In the genomic region with DNA sequence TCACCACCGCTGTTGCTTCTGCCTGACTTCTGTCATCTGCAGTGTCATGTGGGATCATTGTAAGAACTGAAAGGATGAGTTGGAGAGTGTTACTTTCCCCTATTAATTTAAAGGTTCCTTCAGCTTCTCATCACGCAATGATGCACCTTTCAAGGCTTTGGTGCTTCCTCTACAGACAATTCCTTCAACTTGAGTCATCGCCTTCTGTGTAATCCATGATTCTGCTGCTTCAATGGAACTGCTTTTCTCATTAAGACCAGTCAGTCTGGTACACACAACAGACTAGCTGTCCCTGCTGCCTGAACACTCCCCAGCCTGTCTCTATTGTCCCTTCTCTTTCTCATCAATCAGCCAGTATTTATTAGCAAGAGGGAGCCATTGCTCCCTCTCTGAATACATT, we compare ENCODE assay signal across 18 mouse cellular contexts.
"Had no signal": no experiment of that assay in that cellular context is flagged by ENCODE, and none has a peak within 500 bp of the region (broad histone marks: within the 10 kb centered on the region; RNA-seq: fewer than 3 reads in every experiment).

No protein-coding gene starts in this region.

- H3K9ac ChIP-seq: limb, embryonic 13.5 days; liver, embryonic 12.5 days; liver, embryonic 15.5 days; lung, embryonic 15.5 days; midbrain, embryonic 13.5 days had no signal

- H3K27me3 ChIP-seq: limb, embryonic 13.5 days; liver, embryonic 12.5 days; liver, embryonic 15.5 days; lung, embryonic 15.5 days; megakaryocyte, embryonic 14.5 days; midbrain, embryonic 13.5 days had no signal

- H3K9me3 ChIP-seq: limb, embryonic 10.5 days; limb, embryonic 13.5 days; liver, embryonic 12.5 days; liver, embryonic 15.5 days; lung, embryonic 15.5 days; megakaryocyte, embryonic 14.5 days; midbrain, embryonic 13.5 days had no signal

- H3K36me3 ChIP-seq: limb, embryonic 10.5 days; limb, embryonic 13.5 days; liver, embryonic 12.5 days; liver, embryonic 15.5 days; lung, embryonic 15.5 days; midbrain, embryonic 13.5 days had no signal

- H3K4me2 ChIP-seq: limb, embryonic 13.5 days; liver, embryonic 12.5 days; liver, embryonic 15.5 days; lung, embryonic 15.5 days; midbrain, embryonic 13.5 days had no signal

- DNase-seq: kidney, adult 18-20 months; kidney, adult 9 months; kidney, postnatal 14 days; kidney, postnatal 4 days; liver; lung, adult 18-20 months; lung, postnatal 10 days; lung, postnatal 36 days; thymus, adult 18-20 months; thymus, postnatal 36 days had no signal

- H3K27ac ChIP-seq: limb, embryonic 10.5 days; limb, embryonic 13.5 days; liver, embryonic 12.5 days; liver, embryonic 15.5 days; lung, embryonic 15.5 days; midbrain, embryonic 13.5 days had no signal

- ATAC-seq: liver, embryonic 12.5 days; midbrain, embryonic 13.5 days had no signal

- H3K4me3 ChIP-seq: limb, embryonic 10.5 days; limb, embryonic 13.5 days; liver, embryonic 12.5 days; liver, embryonic 15.5 days; lung, embryonic 15.5 days; megakaryocyte, embryonic 14.5 days; midbrain, embryonic 13.5 days; myocyte had no signal

- H3K4me1 ChIP-seq: liver, embryonic 12.5 days; liver, embryonic 15.5 days; lung, embryonic 15.5 days had no signal
